Mouse (Mus musculus): ENCODE measurements around the gene Ttll11. TPM values are rescaled to one million over a fixed set of nuclear protein-coding genes. Genes with fewer than 3 reads are reported as not detected.

Gene Ttll11
- polyA plus RNA-seq, 1 experiment from 2014 or later, result 1.00 TPM

DNA sequence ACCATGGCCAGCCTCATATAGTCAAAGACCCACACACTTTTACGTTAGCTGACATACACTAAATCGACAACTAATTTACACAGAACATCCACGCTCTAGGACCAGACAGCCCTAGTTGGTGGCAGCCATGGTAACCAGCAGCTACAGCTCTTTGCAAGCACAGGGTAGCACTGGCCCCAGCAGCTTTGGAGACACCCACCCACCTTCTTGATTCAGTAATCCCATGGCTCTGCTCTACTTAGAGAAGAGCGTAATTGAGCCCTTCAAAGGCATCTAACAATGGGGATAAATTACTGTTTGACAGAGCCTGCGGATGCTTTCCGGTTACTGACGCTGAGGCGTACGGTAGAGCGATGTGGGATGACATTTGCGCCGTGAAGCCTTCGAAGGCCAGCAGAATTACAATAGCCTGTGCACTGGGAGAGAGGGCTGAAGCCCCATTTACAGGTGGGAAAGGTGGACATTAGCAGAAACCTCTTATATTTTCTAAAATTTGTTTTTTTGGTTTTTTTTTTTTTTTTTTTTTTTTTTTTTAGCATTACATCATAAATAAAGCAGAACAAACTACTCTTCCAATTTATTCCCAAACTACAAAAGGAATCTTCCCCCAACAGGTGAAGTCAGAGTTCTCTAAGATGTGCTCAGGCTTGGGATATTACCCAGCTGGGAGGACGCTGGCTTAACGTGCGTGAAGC lies 136.8 kb downstream of the Ttll11 start:
- Histone ChIP-seq H3K27me3 (ENCODE audit: control insufficient read depth, insufficient read depth, low read length) (no peaks in the 10 kb centered on the region), H3K4me3 (ENCODE audit: control insufficient read depth in 1 of 2, insufficient read depth in 1 of 2, low read depth in 1 of 2, low read length in 2 of 2) (no peak overlapping the region), H3K4me2 (ENCODE audit: low read length) (no peak overlapping the region), H3K27ac (replicated peaks in 1 of 2; ENCODE audit: control insufficient read depth in 1 of 2, insufficient read depth in 1 of 2, low read depth in 2 of 2, low read length in 2 of 2) (no peak overlapping the region), H3K9me3 (ENCODE audit: control insufficient read depth, low read length) (no peaks in the 10 kb centered on the region), H3K36me3 (ENCODE audit: control insufficient read depth, insufficient read depth, low read length) (no peaks in the 10 kb centered on the region), H3K4me1 (ENCODE audit: control insufficient read depth in 2 of 2, insufficient read depth in 2 of 2, low read length in 2 of 2) (peaks cover 22 to 23% of the 10 kb centered on the region in 2 experiments), H3K9ac (ENCODE audit: low read length) (no peak overlapping the region)
- 93% methylated on average over 16 of the region's 16 CpGs for WGBS
- no peak for ATAC-seq (ENCODE audit: insufficient number of reproducible peaks, insufficient read depth, low FRiP score, low read depth)

DNA sequence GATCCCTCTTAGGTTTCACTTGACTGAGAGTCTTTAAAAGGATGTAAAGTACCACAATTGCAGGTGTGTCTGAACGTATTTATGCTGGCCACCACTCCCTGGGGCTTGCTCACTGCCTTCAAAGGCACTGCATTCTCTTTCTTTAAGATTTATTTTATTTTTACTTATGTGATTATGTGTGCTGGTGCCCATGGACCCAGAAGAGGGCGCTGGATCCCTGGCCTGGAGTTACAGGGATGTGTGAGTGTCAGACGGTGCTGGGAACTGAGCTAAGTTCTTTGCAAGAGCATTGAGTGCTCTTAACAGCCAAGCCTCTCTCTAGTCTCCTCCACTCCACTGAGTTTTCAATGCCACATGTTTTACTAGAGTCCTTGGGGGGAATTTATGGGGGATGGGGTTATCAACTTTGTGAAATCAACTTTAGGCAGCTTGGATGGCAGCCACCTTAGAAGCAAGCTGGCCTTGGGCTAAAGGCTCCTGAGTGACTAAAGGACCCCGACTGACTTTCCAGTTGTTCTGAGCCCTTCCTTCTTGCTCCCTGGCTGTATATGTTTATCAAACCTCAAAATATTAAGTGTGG lies 137.8 kb downstream of the Ttll11 start:
- Histone ChIP-seq H3K27ac (replicated peaks in 1 of 2; ENCODE audit: control insufficient read depth in 1 of 2, insufficient read depth in 1 of 2, low read depth in 2 of 2, low read length in 2 of 2) (0 out of 4 replicates have a peak overlapping the region, but pooled peaks of 1 of the 2 experiments have one; percentile 11), H3K9ac (ENCODE audit: low read length) (no peak overlapping the region), H3K4me3 (ENCODE audit: control insufficient read depth in 1 of 2, insufficient read depth in 1 of 2, low read depth in 1 of 2, low read length in 2 of 2) (no peak overlapping the region), H3K4me1 (ENCODE audit: control insufficient read depth in 2 of 2, insufficient read depth in 2 of 2, low read length in 2 of 2) (peaks cover 22 to 23% of the 10 kb centered on the region in 2 experiments), H3K9me3 (ENCODE audit: control insufficient read depth, low read length) (peaks cover 6% of the 10 kb centered on the region), H3K36me3 (ENCODE audit: control insufficient read depth, insufficient read depth, low read length) (no peaks in the 10 kb centered on the region), H3K27me3 (ENCODE audit: control insufficient read depth, insufficient read depth, low read length) (no peaks in the 10 kb centered on the region), H3K4me2 (ENCODE audit: low read length) (no peak overlapping the region)
- WGBS, result 65% methylated on average over 4 of the region's 4 CpGs
- ATAC-seq (ENCODE audit: insufficient number of reproducible peaks, insufficient read depth, low FRiP score, low read depth), result no peak

DNA sequence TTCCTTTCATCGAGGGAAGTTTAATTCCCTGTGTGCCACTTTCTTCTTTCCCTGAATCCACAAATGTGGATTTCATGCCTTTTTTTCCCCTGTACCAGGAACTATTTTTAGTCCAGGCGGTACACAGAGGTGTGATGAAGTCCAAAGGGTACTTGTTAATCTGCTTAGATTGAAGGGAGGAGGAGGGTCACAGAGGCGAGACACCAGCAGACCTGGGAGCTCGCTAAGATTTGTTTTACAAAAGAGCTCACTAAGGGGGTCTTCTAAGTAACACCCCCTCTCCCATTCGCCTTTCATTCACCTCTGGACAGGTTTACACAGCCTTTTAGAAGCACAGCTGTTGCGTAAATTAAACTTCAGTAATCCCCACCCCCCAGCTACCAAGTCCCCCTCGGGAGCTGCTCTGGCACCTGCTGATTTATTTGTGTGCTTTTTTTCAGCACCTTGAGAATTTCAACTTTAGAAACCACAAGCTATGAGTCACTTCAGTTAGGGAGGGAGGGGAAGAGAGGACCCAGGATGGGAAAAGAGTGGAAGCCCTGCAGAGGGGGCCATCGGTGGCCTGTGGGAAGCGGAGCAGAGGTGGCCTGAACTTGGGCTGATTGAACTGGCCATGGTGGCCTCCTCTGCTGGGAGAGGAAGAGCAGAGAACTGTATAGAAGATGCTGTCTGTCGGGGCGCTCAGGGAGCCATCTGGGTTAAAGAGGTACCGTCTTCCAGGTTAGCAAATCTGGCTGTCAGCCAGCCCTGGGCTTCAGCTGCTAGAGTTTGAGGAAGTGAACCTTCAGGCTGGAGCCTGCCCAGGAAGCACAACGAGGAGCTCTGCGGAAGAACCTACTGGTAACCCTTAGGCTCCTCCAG lies 138.5 kb downstream of the Ttll11 start:
- no peak for ATAC-seq (ENCODE audit: insufficient number of reproducible peaks, insufficient read depth, low FRiP score, low read depth)
- Histone ChIP-seq H3K9ac (ENCODE audit: low read length) (no peak overlapping the region), H3K9me3 (ENCODE audit: control insufficient read depth, low read length) (peaks cover 12% of the 10 kb centered on the region), H3K27me3 (ENCODE audit: control insufficient read depth, insufficient read depth, low read length) (no peaks in the 10 kb centered on the region), H3K36me3 (ENCODE audit: control insufficient read depth, insufficient read depth, low read length) (no peaks in the 10 kb centered on the region), H3K27ac (replicated peaks in 1 of 2; ENCODE audit: control insufficient read depth in 1 of 2, insufficient read depth in 1 of 2, low read depth in 2 of 2, low read length in 2 of 2) (0 out of 4 replicates have a peak overlapping the region, but pooled peaks of 1 of the 2 experiments have one; percentile 11), H3K4me1 (ENCODE audit: control insufficient read depth in 2 of 2, insufficient read depth in 2 of 2, low read length in 2 of 2) (peaks cover 22 to 23% of the 10 kb centered on the region in 2 experiments), H3K4me3 (ENCODE audit: control insufficient read depth in 1 of 2, insufficient read depth in 1 of 2, low read depth in 1 of 2, low read length in 2 of 2) (no peak overlapping the region), H3K4me2 (ENCODE audit: low read length) (no peak overlapping the region)
- WGBS, result 31% methylated on average over 14 of the region's 14 CpGs

DNA sequence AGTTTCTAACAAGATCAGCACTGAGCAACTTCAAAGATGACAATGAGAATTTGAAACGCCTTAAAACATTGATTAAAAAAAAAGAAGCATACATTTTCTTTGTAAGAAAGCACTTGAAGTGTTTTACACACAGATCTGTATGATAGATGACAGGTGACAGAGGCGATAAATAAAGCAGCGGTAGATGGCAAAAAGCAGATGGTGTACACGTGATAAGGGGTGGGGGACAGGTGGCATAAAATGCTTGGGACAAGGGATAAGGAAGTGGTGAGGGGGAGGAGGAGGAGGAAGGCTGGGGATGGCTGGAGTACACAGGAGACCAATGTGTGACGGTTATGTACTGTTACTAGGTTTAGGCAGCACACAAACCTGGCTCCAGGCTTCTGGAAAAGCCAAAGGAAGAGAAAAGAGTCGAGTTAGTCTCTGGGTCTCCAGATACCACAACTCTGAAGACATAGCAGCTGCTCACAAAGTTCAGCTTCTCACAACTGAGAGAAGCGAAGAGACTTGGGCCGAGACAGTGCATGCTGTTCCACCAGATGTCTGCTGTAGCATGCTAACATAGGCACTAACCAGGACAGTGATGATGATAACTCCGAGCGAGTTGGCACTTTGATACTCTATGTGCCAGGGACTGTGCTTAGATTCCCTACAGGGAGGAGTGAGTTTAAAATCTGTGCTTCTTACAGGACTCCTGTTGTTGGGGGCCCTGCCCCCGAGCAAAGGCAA lies 140.8 kb downstream of the Ttll11 start:
- Histone ChIP-seq H3K9ac (ENCODE audit: low read length) (no peak overlapping the region), H3K27ac (replicated peaks in 1 of 2; ENCODE audit: control insufficient read depth in 1 of 2, insufficient read depth in 1 of 2, low read depth in 2 of 2, low read length in 2 of 2) (no peak overlapping the region), H3K4me3 (ENCODE audit: control insufficient read depth in 1 of 2, insufficient read depth in 1 of 2, low read depth in 1 of 2, low read length in 2 of 2) (no peak overlapping the region), H3K4me2 (ENCODE audit: low read length) (no peak overlapping the region), H3K36me3 (ENCODE audit: control insufficient read depth, insufficient read depth, low read length) (no peaks in the 10 kb centered on the region), H3K9me3 (ENCODE audit: control insufficient read depth, low read length) (peaks cover 14% of the 10 kb centered on the region), H3K27me3 (ENCODE audit: control insufficient read depth, insufficient read depth, low read length) (no peaks in the 10 kb centered on the region), H3K4me1 (ENCODE audit: control insufficient read depth in 2 of 2, insufficient read depth in 2 of 2, low read length in 2 of 2) (peaks cover 19 to 21% of the 10 kb centered on the region in 2 experiments)
- WGBS, result 80% methylated on average over 11 of the region's 11 CpGs
- no peak for ATAC-seq (ENCODE audit: insufficient number of reproducible peaks, insufficient read depth, low FRiP score, low read depth)

DNA sequence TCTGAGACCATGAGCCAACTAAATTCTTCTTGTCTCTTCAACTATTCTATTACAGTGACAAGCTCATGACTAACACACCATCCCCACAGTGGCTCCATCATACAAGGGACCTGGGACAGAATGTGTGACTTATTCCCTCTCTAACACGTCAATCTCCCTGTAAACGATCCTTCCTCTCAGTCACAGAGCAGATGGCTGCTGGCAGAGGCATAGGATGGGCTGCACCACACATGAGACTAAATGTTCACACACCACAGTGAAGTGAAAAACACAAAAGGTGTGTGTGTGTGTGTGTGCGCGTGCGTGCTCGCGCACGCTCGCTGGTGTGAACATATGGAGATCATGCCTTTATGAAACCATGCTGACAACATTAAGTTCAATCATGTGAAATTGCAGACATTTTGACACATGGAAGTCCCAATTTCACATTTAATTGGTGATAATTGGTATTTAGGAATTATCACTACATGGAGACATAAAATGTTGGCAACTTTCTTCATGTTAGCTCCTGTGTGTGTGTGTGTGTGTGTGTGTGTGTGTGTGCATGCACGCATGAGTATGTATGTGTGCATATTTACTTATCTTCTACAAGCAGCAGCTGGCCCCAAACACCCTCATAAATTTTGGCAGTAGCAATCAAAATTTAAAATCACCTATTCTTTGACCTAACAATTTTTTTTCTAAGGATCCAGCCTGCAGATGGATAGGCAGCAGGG lies 145.4 kb downstream of the Ttll11 start:
- no peak for ATAC-seq (ENCODE audit: insufficient number of reproducible peaks, insufficient read depth, low FRiP score, low read depth)
- H3K27me3 ChIP-seq (ENCODE audit: control insufficient read depth, insufficient read depth, low read length), result no peaks in the 10 kb centered on the region
- no peak overlapping the region for H3K4me2 ChIP-seq (ENCODE audit: low read length)
- peaks cover 14% of the 10 kb centered on the region for H3K9me3 ChIP-seq (ENCODE audit: control insufficient read depth, low read length)
- H3K4me1 ChIP-seq (ENCODE audit: control insufficient read depth in 2 of 2, insufficient read depth in 2 of 2, low read length in 2 of 2), result peaks cover 23 to 30% of the 10 kb centered on the region in 2 experiments
- H3K27ac ChIP-seq (replicated peaks in 1 of 2; ENCODE audit: control insufficient read depth in 1 of 2, insufficient read depth in 1 of 2, low read depth in 2 of 2, low read length in 2 of 2), result no peak overlapping the region
- 96% methylated on average over 10 of the region's 10 CpGs for WGBS
- H3K4me3 ChIP-seq (ENCODE audit: control insufficient read depth in 1 of 2, insufficient read depth in 1 of 2, low read depth in 1 of 2, low read length in 2 of 2), result no peak overlapping the region
- no peak overlapping the region for H3K9ac ChIP-seq (ENCODE audit: low read length)
- H3K36me3 ChIP-seq (ENCODE audit: control insufficient read depth, insufficient read depth, low read length), result no peaks in the 10 kb centered on the region

DNA sequence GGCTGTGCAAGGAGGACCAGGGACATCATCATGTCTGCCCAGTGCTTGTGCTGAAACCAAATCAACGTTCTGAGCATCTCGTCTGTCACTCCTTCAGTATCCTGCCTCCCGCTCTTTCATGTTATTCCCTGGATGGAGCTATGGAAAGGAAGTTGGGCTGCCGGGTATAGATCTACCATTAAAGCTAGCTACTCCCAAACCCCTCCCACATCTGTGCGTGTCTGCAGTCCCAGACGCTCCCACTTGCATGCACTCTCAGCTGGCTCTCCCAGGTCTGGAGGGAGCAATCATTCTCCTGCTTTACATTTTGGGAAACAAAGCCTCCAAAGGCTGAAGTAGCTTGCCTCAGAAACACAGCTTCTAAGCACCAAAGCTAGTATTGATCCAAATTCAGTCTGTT lies 146.2 kb downstream of the Ttll11 start:
- H3K27me3 ChIP-seq (ENCODE audit: control insufficient read depth, insufficient read depth, low read length), result no peaks in the 10 kb centered on the region
- 45% methylated on average over 6 of the region's 6 CpGs for WGBS
- peaks cover 14% of the 10 kb centered on the region for H3K9me3 ChIP-seq (ENCODE audit: control insufficient read depth, low read length)
- no peaks in the 10 kb centered on the region for H3K36me3 ChIP-seq (ENCODE audit: control insufficient read depth, insufficient read depth, low read length)
- H3K27ac ChIP-seq (replicated peaks in 1 of 2; ENCODE audit: control insufficient read depth in 1 of 2, insufficient read depth in 1 of 2, low read depth in 2 of 2, low read length in 2 of 2), result no peak overlapping the region
- no peak overlapping the region for H3K4me2 ChIP-seq (ENCODE audit: low read length)
- H3K4me3 ChIP-seq (ENCODE audit: control insufficient read depth in 1 of 2, insufficient read depth in 1 of 2, low read depth in 1 of 2, low read length in 2 of 2), result no peak overlapping the region
- peaks cover 22 to 30% of the 10 kb centered on the region in 2 experiments for H3K4me1 ChIP-seq (ENCODE audit: control insufficient read depth in 2 of 2, insufficient read depth in 2 of 2, low read length in 2 of 2)
- H3K9ac ChIP-seq (ENCODE audit: low read length), result no peak overlapping the region
- no peak for ATAC-seq (ENCODE audit: insufficient number of reproducible peaks, insufficient read depth, low FRiP score, low read depth)
